Mouse (Mus musculus) lung, embryonic 16.5 days (tissue): Measurements from ENCODE around the gene Fshr. TPM values are rescaled to one million over a fixed set of nuclear protein-coding genes. Genes with fewer than 3 reads are reported as not detected.

Experiments
- ATAC-seq: fragments of 200-750 bp; cut with Nextera tagmentation; 2 replicates; pipeline ENCODE4 v1.8.0; 2017; ENCODE audit warnings: low read depth, mild to moderate bottlenecking, moderate library complexity
- H3K27ac ChIP-seq: fragments of 300-500 bp; sonication (generic); 2 replicates; pipeline ENCODE4 v1.5.1; 2014; ENCODE audit warnings: mild to moderate bottlenecking, control low read depth, low read length
- H3K27me3 ChIP-seq: fragments of 300-500 bp; sonication (generic); 2 replicates; pipeline ENCODE4 v1.6.1; 2014; ENCODE audit warnings: low read depth, low read length, mixed read lengths; ENCODE audit not compliant: control insufficient read depth, insufficient read depth
- H3K36me3 ChIP-seq: fragments of 300-500 bp; sonication (generic); 2 replicates; pipeline ENCODE4 v1.6.1; 2014; ENCODE audit warnings: low read length; ENCODE audit not compliant: control insufficient read depth, insufficient read depth
- H3K4me1 ChIP-seq: fragments of 300-500 bp; sonication (generic); replicated peaks from 2 replicates; pipeline ENCODE4 v1.6.1; 2014; ENCODE audit warnings: low read length, mixed read lengths; ENCODE audit not compliant: control insufficient read depth, insufficient read depth
- H3K4me2 ChIP-seq: fragments of 300-500 bp; sonication (generic); 2 replicates; pipeline ENCODE4 v1.6.1; 2014; ENCODE audit warnings: low read depth, low read length, control low read depth
- H3K4me3 ChIP-seq: fragments of 300-500 bp; sonication (generic); 2 replicates; pipeline ENCODE4 v1.5.1; 2014; ENCODE audit warnings: mild to moderate bottlenecking, low read length, control low read depth
- H3K9ac ChIP-seq: fragments of 300-500 bp; sonication (generic); 2 replicates; pipeline ENCODE4 v1.6.1; 2014; ENCODE audit warnings: low read length, control low read depth
- H3K9me3 ChIP-seq: fragments of 300-500 bp; sonication (generic); 2 replicates; pipeline ENCODE4 v1.6.1; 2016; ENCODE audit warnings: low read length; ENCODE audit not compliant: control insufficient read depth
- WGBS: fragments of 180-500 bp; shearing (Covaris S2); extraction: QIAGEN DNeasy Blood & Tissue Kit; methylation state at CpG from one replicate; pipeline ENCODE4 v1.1.7; 2014; 5-methylcytosine and 5-hydroxymethylcytosine counted together
- polyA plus RNA-seq: library from polyadenylated mRNA; unstranded; fragments of >200 nt; fragmentation: Nextera tagmentation; extraction: Ambion mirVana; gene quantifications from 2 replicates; pipeline ENCODE4 v1.2.1, GENCODE M21; 2015

The Fshr gene
- polyA plus RNA-seq, 1 experiment from 2014 or later = not detected

DNA sequence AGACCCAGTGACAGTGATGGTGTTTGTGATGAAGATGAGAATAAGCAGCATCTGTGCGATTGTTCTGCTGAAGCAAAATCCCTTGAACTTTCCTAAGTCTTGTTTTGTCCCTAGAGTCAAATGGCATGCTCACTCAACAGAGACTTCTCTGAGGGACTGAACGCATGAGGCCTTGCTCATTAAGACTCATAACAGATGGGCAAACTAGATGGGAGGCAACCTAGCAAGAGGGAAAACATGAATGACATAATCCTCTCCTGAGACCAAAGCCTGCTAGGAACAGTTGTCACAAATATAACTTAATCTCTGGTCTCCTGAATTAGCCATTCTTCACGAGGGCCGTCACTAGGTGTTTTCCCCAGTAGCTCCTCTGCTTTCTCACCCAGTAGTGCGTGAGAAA is 194.5 kb downstream of the Fshr start:
- no peak for ATAC-seq

DNA sequence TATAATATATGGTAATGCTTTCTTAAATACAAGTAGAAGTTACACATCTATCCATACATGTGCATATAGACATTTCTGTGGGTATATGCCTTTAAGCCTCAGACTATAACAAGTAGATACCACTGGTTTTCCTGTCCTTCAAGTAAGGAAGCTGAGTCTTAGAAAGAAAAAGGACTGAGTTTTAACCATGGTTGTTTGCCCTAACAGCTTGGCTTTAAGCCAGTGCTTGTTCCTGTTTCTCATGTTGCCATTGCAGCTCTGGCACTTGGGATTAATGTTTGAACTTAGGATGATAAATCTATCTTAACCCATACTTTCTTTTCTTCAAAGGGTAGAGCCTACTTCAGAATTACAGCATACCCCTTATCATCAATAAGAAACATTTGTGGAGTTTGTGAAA is 200.6 kb downstream of the Fshr start:
- ATAC-seq = no peak

More for the DNA sequence above, 194.5 kb downstream of the Fshr start:
- no peak overlapping the region for H3K27ac ChIP-seq
- H3K36me3 ChIP-seq = no peaks in the 10 kb centered on the region
- H3K27me3 ChIP-seq = no peaks in the 10 kb centered on the region
- H3K4me3 ChIP-seq = no peak overlapping the region
- H3K9me3 ChIP-seq = no peaks in the 10 kb centered on the region
- H3K4me1 ChIP-seq = no peaks in the 10 kb centered on the region
- WGBS = 74% methylated on average over 5 of the region's 5 CpGs
- no peak overlapping the region for H3K4me2 ChIP-seq
- H3K9ac ChIP-seq = no peak overlapping the region

DNA sequence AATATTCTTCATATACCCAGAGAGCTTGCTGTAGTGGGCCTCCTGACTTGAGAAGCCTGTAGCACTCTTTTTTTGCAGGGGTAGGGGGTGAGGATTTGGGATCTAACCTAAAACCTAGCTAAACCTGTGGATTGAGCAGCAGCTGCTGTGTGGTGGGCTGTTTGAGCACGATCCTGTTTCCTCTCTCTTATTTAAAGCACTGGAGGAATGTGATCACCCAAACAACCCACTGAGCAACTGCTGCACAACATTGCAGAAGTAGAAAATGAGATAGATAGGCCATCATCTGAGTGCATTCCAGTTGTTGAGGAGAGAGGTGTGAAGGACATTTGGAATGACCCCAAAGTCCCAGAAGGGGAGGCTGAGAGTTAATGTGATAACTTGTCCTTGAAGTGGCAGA is 202.2 kb downstream of the Fshr start:
- H3K36me3 ChIP-seq = no peaks in the 10 kb centered on the region
- no peak overlapping the region for H3K27ac ChIP-seq
- H3K9me3 ChIP-seq = no peaks in the 10 kb centered on the region
- H3K4me2 ChIP-seq = no peak overlapping the region
- H3K4me3 ChIP-seq = no peak overlapping the region
- H3K9ac ChIP-seq = no peak overlapping the region
- H3K27me3 ChIP-seq = no peaks in the 10 kb centered on the region
- 22% methylated on average over 1 of the region's 1 CpGs for WGBS
- no peak for ATAC-seq
- no peaks in the 10 kb centered on the region for H3K4me1 ChIP-seq

More for the DNA sequence above, 200.6 kb downstream of the Fshr start:
- no peaks in the 10 kb centered on the region for H3K27me3 ChIP-seq
- no peak overlapping the region for H3K4me2 ChIP-seq
- H3K9ac ChIP-seq = no peak overlapping the region
- no peaks in the 10 kb centered on the region for H3K4me1 ChIP-seq
- H3K4me3 ChIP-seq = no peak overlapping the region
- no peaks in the 10 kb centered on the region for H3K36me3 ChIP-seq
- no peak overlapping the region for H3K27ac ChIP-seq
- H3K9me3 ChIP-seq = no peaks in the 10 kb centered on the region

DNA sequence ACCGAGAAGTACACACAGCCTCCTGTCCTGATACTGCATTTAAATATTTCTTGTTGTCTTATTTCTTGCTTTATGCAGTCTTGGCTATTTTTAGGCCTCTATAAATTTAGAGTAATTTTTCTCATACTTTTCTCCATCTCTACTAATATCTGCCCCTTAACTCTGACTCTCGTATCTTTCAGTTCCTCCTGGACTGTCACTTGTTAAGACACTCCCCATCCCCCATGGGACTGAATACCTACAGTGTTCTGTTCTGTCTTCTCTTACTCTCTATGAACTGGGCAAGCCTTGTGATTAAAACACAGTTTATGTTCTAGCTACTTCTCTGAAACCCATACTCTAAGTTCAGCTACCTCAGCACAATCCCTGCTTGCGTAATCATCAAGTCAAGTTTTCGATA is 209.2 kb downstream of the Fshr start:
- Histone ChIP-seq H3K27me3 (no peaks in the 10 kb centered on the region), H3K4me1 (no peaks in the 10 kb centered on the region), H3K4me2 (no peak overlapping the region), H3K27ac (no peak overlapping the region), H3K36me3 (no peaks in the 10 kb centered on the region), H3K9ac (no peak overlapping the region), H3K9me3 (no peaks in the 10 kb centered on the region), H3K4me3 (no peak overlapping the region)
- no peak for ATAC-seq
- WGBS = 87% methylated on average over 4 of the region's 4 CpGs

DNA sequence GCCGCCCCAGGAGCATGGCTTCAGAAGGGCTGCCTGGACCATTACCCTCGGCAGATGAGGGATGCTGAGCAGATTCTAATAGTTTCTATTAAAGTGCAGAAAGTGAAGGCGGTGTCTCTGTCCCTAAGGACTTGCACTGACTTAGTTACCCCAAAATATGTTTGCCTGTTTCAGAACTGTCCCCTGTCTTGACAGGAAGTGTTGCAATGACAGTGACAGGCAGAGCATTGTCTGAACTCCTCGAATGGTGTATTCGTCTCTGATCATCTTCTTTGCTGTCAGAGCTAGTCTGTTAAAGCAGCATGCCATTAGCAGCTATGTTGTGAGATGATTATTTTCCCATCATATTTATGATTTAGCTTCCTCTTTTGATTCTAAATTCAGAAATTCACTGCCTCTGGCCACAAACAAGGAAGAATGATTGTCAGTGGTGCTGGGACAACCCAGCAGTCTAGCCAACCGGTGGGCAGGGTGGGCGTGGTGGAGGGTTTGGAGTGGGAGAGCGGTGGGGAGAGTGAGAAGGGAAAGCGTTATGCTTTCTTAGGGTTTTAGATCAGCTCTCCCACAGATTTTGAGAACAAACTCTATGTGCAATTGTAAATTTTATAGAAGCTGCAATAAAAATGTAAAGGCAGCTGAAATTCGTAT is 219.6 kb downstream of the Fshr start:
- WGBS = 76% methylated on average over 10 of the region's 10 CpGs
- no peak overlapping the region for H3K4me2 ChIP-seq
- H3K4me3 ChIP-seq = no peak overlapping the region
- H3K27ac ChIP-seq = no peak overlapping the region
- H3K9me3 ChIP-seq = no peaks in the 10 kb centered on the region
- no peaks in the 10 kb centered on the region for H3K4me1 ChIP-seq
- H3K36me3 ChIP-seq = no peaks in the 10 kb centered on the region
- H3K27me3 ChIP-seq = no peaks in the 10 kb centered on the region
- no peak overlapping the region for H3K9ac ChIP-seq
- ATAC-seq = no peak

DNA sequence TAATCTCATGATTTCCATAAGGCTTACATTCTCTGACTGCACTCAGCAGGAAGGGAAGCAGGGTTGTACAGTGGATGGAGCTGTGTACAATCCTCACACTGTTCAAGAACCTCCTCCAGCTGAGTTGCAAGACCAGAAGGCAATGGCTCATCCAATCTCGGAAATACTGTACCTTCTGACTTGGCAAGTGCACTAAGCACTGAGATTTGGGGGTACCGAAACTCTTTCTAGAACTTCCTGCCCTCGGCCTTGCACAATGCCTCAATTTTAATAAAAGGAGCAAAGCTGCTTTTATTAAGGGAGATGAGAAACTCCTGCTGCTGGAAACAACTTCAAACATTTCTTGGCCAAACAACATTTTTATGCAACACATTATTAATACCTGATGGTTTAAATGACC is 225.9 kb downstream of the Fshr start:
- Histone ChIP-seq H3K9me3 (no peaks in the 10 kb centered on the region), H3K4me3 (no peak overlapping the region), H3K4me1 (no peaks in the 10 kb centered on the region), H3K9ac (no peak overlapping the region), H3K36me3 (no peaks in the 10 kb centered on the region), H3K4me2 (no peak overlapping the region), H3K27ac (no peak overlapping the region), H3K27me3 (no peaks in the 10 kb centered on the region)
- ATAC-seq = no peak
- WGBS = 65% methylated on average over 3 of the region's 3 CpGs

- no peak for ATAC-seq
- Histone ChIP-seq H3K27me3 (no peaks in the 10 kb centered on the region), H3K4me2 (no peak overlapping the region), H3K27ac (no peak overlapping the region), H3K9ac (no peak overlapping the region), H3K4me1 (no peaks in the 10 kb centered on the region), H3K4me3 (no peak overlapping the region), H3K36me3 (no peaks in the 10 kb centered on the region), H3K9me3 (no peaks in the 10 kb centered on the region)
- WGBS = 42% methylated on average over 3 of the region's 3 CpGs
Measured at GRCm38 (mm10) chr17:88966028-88966427, 234.4 kb downstream of the Fshr start.

GRCm38 (mm10) chr17:88954011-88954410 is 246.5 kb downstream of the Fshr start:
- no peaks in the 10 kb centered on the region for H3K9me3 ChIP-seq
- no peak overlapping the region for H3K27ac ChIP-seq
- H3K27me3 ChIP-seq = no peaks in the 10 kb centered on the region
- no peak for ATAC-seq
- no peak overlapping the region for H3K4me3 ChIP-seq
- no peak overlapping the region for H3K9ac ChIP-seq
- H3K36me3 ChIP-seq = no peaks in the 10 kb centered on the region
- H3K4me1 ChIP-seq = no peaks in the 10 kb centered on the region
- no peak overlapping the region for H3K4me2 ChIP-seq
- 22% methylated on average over 5 of the region's 5 CpGs for WGBS

DNA sequence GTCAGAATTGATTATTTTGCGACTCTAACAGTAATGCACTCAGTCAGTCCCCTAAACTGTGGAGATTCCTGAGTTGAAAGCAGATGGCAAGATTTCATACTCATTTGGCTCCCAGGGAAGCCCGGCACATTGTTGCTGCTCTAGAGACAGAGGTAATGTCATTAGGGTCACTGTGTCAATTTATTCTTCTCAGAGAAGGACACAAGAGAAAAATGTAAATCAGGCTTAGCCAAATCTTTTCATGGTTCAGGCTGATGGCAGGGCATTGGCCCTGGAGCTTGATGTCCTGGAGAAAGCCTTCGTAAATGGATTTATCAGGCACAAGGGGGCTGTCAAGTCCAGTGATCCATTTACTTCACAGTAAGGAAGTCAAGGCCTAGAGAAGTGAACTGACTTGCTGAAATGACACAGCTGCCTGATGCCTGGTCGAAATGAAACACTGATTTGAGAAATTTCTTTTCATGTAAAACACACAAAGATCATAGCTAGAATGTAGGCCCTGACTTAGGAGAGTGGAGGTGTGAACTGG is 262.3 kb downstream of the Fshr start:
- no peak overlapping the region for H3K9ac ChIP-seq
- peak; percentile 85 for ATAC-seq
- no peaks in the 10 kb centered on the region for H3K36me3 ChIP-seq
- H3K27me3 ChIP-seq = no peaks in the 10 kb centered on the region
- H3K4me1 ChIP-seq = peaks cover 2% of the 10 kb centered on the region; the same call in 1 of the 2 replicates
- no peak overlapping the region for H3K4me3 ChIP-seq
- H3K9me3 ChIP-seq = no peaks in the 10 kb centered on the region
- H3K4me2 ChIP-seq = no peak overlapping the region
- WGBS = 18% methylated on average over 4 of the region's 4 CpGs
- no peak overlapping the region for H3K27ac ChIP-seq
